Mouse (Mus musculus) testis, adult 2 months (tissue): ENCODE measurements at regions not wholly inside any gene's neighbourhood (a gene's known extent, or its start where the extent isn't known, plus 50 kb on each side); places are given as distances from the start of the nearest gene placed in this dataset.

ENCODE experiments used
- H3K27ac ChIP-seq: fragments of 200-500 bp; 2 replicates; pipeline ENCODE4 v1.5.1; 2012; ENCODE audit warnings: low read depth, low read length; ENCODE audit not compliant: control insufficient read depth, insufficient read depth
- H3K27me3 ChIP-seq: fragments of 200-500 bp; 2 replicates; pipeline ENCODE4 v1.6.1; 2012; ENCODE audit warnings: mild to moderate bottlenecking, low read length, moderate library complexity; ENCODE audit not compliant: control insufficient read depth, insufficient read depth
- H3K36me3 ChIP-seq: fragments of 200-500 bp; 2 replicates; pipeline ENCODE4 v1.6.1; 2012; ENCODE audit warnings: mild to moderate bottlenecking, low read length; ENCODE audit not compliant: control insufficient read depth, insufficient read depth
- H3K4me1 ChIP-seq: fragments of 200-500 bp; 2 replicates; pipeline ENCODE4 v1.6.1; 2012; ENCODE audit warnings: low read length; ENCODE audit not compliant: control insufficient read depth, insufficient read depth
- H3K4me3 ChIP-seq: fragments of 200-500 bp; 2 replicates; pipeline ENCODE4 v1.5.1; 2012; ENCODE audit warnings: low read depth, mild to moderate bottlenecking, low read length, moderate library complexity, mixed read lengths; ENCODE audit not compliant: control insufficient read depth
- CTCF ChIP-seq: fragments of 200-500 bp; IDR thresholded peaks from 2 replicates; pipeline ENCODE4 v1.5.1; 2012; ENCODE audit warnings: low read depth, mild to moderate bottlenecking, inconsistent platforms, low read length, moderate library complexity; ENCODE audit not compliant: control insufficient read depth, insufficient read depth, insufficient replicate concordance
- POLR2A ChIP-seq: fragments of 200-500 bp; IDR thresholded peaks from 2 replicates; pipeline ENCODE4 v1.6.1; 2012; ENCODE audit warnings: low read depth, mild to moderate bottlenecking, inconsistent platforms, low read length, moderate library complexity; ENCODE audit not compliant: control insufficient read depth

- H3K4me3 ChIP-seq, result no peak overlapping the region
- TF ChIP-seq POLR2A, result no peak
- TF ChIP-seq CTCF, result no peak
- no peaks in the 10 kb centered on the region for H3K27me3 ChIP-seq
- no peak overlapping the region for H3K27ac ChIP-seq
- H3K36me3 ChIP-seq, result no peaks in the 10 kb centered on the region
- no peaks in the 10 kb centered on the region for H3K4me1 ChIP-seq
Observed at GRCm38 (mm10) chr14:46539466-46540187, 149.2 kb upstream of the Bmp4 start.

- Histone ChIP-seq H3K4me3 (no peak overlapping the region), H3K27ac (no peak overlapping the region), H3K36me3 (no peaks in the 10 kb centered on the region), H3K4me1 (no peaks in the 10 kb centered on the region), H3K27me3 (no peaks in the 10 kb centered on the region)
- TF ChIP-seq CTCF (no peak), POLR2A (no peak)
Observed at GRCm38 (mm10) chr14:46536002-46536762, 145.7 kb upstream of the Bmp4 start.

- no peaks in the 10 kb centered on the region for H3K27me3 ChIP-seq
- no peaks in the 10 kb centered on the region for H3K36me3 ChIP-seq
- no peak overlapping the region for H3K27ac ChIP-seq
- TF ChIP-seq POLR2A, result no peak
- no peak for TF ChIP-seq CTCF
- H3K4me3 ChIP-seq, result no peak overlapping the region
- no peaks in the 10 kb centered on the region for H3K4me1 ChIP-seq
Observed at GRCm38 (mm10) chr14:46532697-46533096, 142.2 kb upstream of the Bmp4 start.

- no peaks in the 10 kb centered on the region for H3K4me1 ChIP-seq
- no peak overlapping the region for H3K27ac ChIP-seq
- H3K36me3 ChIP-seq, result no peaks in the 10 kb centered on the region
- no peaks in the 10 kb centered on the region for H3K27me3 ChIP-seq
- TF ChIP-seq POLR2A, result no peak
- no peak overlapping the region for H3K4me3 ChIP-seq
Observed at GRCm38 (mm10) chr14:46530452-46530851, 140.0 kb upstream of the Bmp4 start.

GRCm38 (mm10) chr14:46529086-46529715 lies 138.7 kb upstream of the Bmp4 start:
- H3K36me3 ChIP-seq, result no peaks in the 10 kb centered on the region
- H3K27me3 ChIP-seq, result no peaks in the 10 kb centered on the region
- no peak overlapping the region for H3K27ac ChIP-seq
- H3K4me1 ChIP-seq, result no peaks in the 10 kb centered on the region
- no peak overlapping the region for H3K4me3 ChIP-seq
- no peak for TF ChIP-seq POLR2A
- TF ChIP-seq CTCF, result no peak

- no peak overlapping the region for H3K27ac ChIP-seq
- TF ChIP-seq CTCF (no peak), POLR2A (no peak)
- no peaks in the 10 kb centered on the region for H3K36me3 ChIP-seq
- H3K27me3 ChIP-seq, result no peaks in the 10 kb centered on the region
- no peaks in the 10 kb centered on the region for H3K4me1 ChIP-seq
- no peak overlapping the region for H3K4me3 ChIP-seq
Observed at GRCm38 (mm10) chr14:46517258-46517657, 126.8 kb upstream of the Bmp4 start.

GRCm38 (mm10) chr14:46516285-46516684 lies 125.8 kb upstream of the Bmp4 start:
- H3K4me1 ChIP-seq, result no peaks in the 10 kb centered on the region
- no peak for TF ChIP-seq POLR2A
- no peak for TF ChIP-seq CTCF
- H3K4me3 ChIP-seq, result no peak overlapping the region
- no peaks in the 10 kb centered on the region for H3K27me3 ChIP-seq
- no peak overlapping the region for H3K27ac ChIP-seq
- H3K36me3 ChIP-seq, result no peaks in the 10 kb centered on the region
